Mouse (Mus musculus) 3T3-L1 (cell line): Measurements from ENCODE around the gene Rsph3b.
"Not testable (repeated sequence)": the region's sequence is repeated elsewhere in the genome, so short reads cannot be mapped to it uniquely, and the experiment has no call there.

Source experiments
- DNase-seq: peaks from one replicate; pipeline ENCODE4 v3.0.0-alpha.2; 2015; ENCODE audit warnings: low read depth, low spot score

Rsph3b gene

GRCm38 (mm10) chr17:6959543-6960259, 11.2 kb upstream of the Rsph3b start:
- DNase-seq = not testable (repeated sequence)

- DNase-seq = not testable (repeated sequence)
These were observed 10.4 kb upstream of the Rsph3b start for GRCm38 (mm10) chr17:6958881-6959280.

GRCm38 (mm10) chr17:6948769-6949228, 317 bp upstream of the Rsph3b start:
- DNase-seq = not testable (repeated sequence)

- not testable (repeated sequence) for DNase-seq
These were observed 872 bp downstream of the Rsph3b start for GRCm38 (mm10) chr17:6947637-6947983.

- not testable (repeated sequence) for DNase-seq
These were observed 5.9 kb downstream of the Rsph3b start for GRCm38 (mm10) chr17:6942560-6942959.

- DNase-seq = not testable (repeated sequence)
These were observed 16.9 kb downstream of the Rsph3b start for GRCm38 (mm10) chr17:6931625-6932024.

GRCm38 (mm10) chr17:6920351-6920894, 28.1 kb downstream of the Rsph3b start:
- DNase-seq = not testable (repeated sequence)

- DNase-seq = not testable (repeated sequence)
These were observed 29.1 kb downstream of the Rsph3b start for GRCm38 (mm10) chr17:6919388-6919787.

GRCm38 (mm10) chr17:6915282-6915681, 33.2 kb downstream of the Rsph3b start:
- DNase-seq = not testable (repeated sequence)

GRCm38 (mm10) chr17:6914066-6914465, 34.4 kb downstream of the Rsph3b start:
- DNase-seq = not testable (repeated sequence)

GRCm38 (mm10) chr17:6900361-6900760, 48.1 kb downstream of the Rsph3b start:
- DNase-seq = not testable (repeated sequence)

- peak; percentile 18 for DNase-seq
These were observed 50.4 kb downstream of the Rsph3b start for GRCm38 (mm10) chr17:6897996-6898562.

- no peak for DNase-seq
These were observed 51.7 kb downstream of the Rsph3b start for GRCm38 (mm10) chr17:6896756-6897155.

GRCm38 (mm10) chr17:6893332-6893731, 55.1 kb downstream of the Rsph3b start:
- no peak for DNase-seq

GRCm38 (mm10) chr17:6891966-6892934, 56.2 kb downstream of the Rsph3b start:
- DNase-seq = no peak

- no peak for DNase-seq
These were observed 62.0 kb downstream of the Rsph3b start for GRCm38 (mm10) chr17:6886445-6886844.

- DNase-seq = no peak
These were observed 64.0 kb downstream of the Rsph3b start for GRCm38 (mm10) chr17:6884531-6884930.

- peak; percentile 56 for DNase-seq
These were observed 67.2 kb downstream of the Rsph3b start for GRCm38 (mm10) chr17:6881306-6881705.

GRCm38 (mm10) chr17:6871421-6871820, 77.1 kb downstream of the Rsph3b start:
- DNase-seq = no peak

- no peak for DNase-seq
These were observed 79.7 kb downstream of the Rsph3b start for GRCm38 (mm10) chr17:6868810-6869209.

GRCm38 (mm10) chr17:6867740-6868139, 80.7 kb downstream of the Rsph3b start:
- DNase-seq = no peak

- DNase-seq = no peak
These were observed 81.9 kb downstream of the Rsph3b start for GRCm38 (mm10) chr17:6866576-6866975.
